Mouse (Mus musculus) heart, embryonic 16.5 days (tissue): ENCODE data around the gene Art4. TPM values are rescaled to one million over a fixed set of nuclear protein-coding genes. Genes with fewer than 3 reads are reported as not detected.

Source experiments
- ATAC-seq: fragments of 200-750 bp; cut with Nextera tagmentation; replicated peaks from 2 replicates; pipeline ENCODE4 v1.8.0; 2017; ENCODE audit warnings: moderate number of reproducible peaks; ENCODE audit not compliant: insufficient read depth, low FRiP score; ENCODE audit errors: extremely low read depth
- H3K27ac ChIP-seq: fragments of 300-500 bp; sonication (generic); 2 replicates; pipeline ENCODE4 v1.5.1; 2014; ENCODE audit warnings: mild to moderate bottlenecking, low read length, control low read depth, moderate library complexity
- H3K27me3 ChIP-seq: fragments of 300-500 bp; sonication (generic); 2 replicates; pipeline ENCODE4 v1.6.1; 2014; ENCODE audit warnings: low read length, mixed read lengths; ENCODE audit not compliant: control insufficient read depth, insufficient read depth
- H3K36me3 ChIP-seq: fragments of 300-500 bp; sonication (generic); 2 replicates; pipeline ENCODE4 v1.6.1; 2014; ENCODE audit not compliant: control insufficient read depth, insufficient read depth
- H3K4me1 ChIP-seq: fragments of 300-500 bp; sonication (generic); 2 replicates; pipeline ENCODE4 v1.6.1; 2014; ENCODE audit warnings: low read length, mixed read lengths; ENCODE audit not compliant: control insufficient read depth, insufficient read depth
- H3K4me2 ChIP-seq: fragments of 300-500 bp; sonication (generic); 2 replicates; pipeline ENCODE4 v1.6.1; 2014; ENCODE audit warnings: low read depth, mild to moderate bottlenecking, control low read depth, low read length
- H3K4me3 ChIP-seq: fragments of 300-500 bp; sonication (generic); 2 replicates; pipeline ENCODE4 v1.5.1; 2014; ENCODE audit warnings: mild to moderate bottlenecking, control low read depth, low read length
- H3K9ac ChIP-seq: fragments of 300-500 bp; sonication (generic); 2 replicates; pipeline ENCODE4 v1.6.1; 2014; ENCODE audit warnings: low read length, control low read depth
- H3K9me3 ChIP-seq: fragments of 300-500 bp; sonication (generic); replicated peaks from 2 replicates; pipeline ENCODE4 v1.6.1; 2016; ENCODE audit warnings: low read length; ENCODE audit not compliant: control insufficient read depth
- WGBS: fragments of 180-500 bp; shearing (Covaris S2); extraction: QIAGEN DNeasy Blood & Tissue Kit; methylation state at CpG from one replicate; pipeline ENCODE4 v1.1.7; 2014; 5-methylcytosine and 5-hydroxymethylcytosine counted together
- polyA plus RNA-seq: library from polyadenylated mRNA; unstranded; fragments of >200 nt; fragmentation: Nextera tagmentation; extraction: Ambion mirVana; gene quantifications from 2 replicates; pipeline ENCODE4 v1.2.1, GENCODE M21; 2015

Gene Art4
- 11.6 and 13.6 TPM in 2 replicates for polyA plus RNA-seq

DNA sequence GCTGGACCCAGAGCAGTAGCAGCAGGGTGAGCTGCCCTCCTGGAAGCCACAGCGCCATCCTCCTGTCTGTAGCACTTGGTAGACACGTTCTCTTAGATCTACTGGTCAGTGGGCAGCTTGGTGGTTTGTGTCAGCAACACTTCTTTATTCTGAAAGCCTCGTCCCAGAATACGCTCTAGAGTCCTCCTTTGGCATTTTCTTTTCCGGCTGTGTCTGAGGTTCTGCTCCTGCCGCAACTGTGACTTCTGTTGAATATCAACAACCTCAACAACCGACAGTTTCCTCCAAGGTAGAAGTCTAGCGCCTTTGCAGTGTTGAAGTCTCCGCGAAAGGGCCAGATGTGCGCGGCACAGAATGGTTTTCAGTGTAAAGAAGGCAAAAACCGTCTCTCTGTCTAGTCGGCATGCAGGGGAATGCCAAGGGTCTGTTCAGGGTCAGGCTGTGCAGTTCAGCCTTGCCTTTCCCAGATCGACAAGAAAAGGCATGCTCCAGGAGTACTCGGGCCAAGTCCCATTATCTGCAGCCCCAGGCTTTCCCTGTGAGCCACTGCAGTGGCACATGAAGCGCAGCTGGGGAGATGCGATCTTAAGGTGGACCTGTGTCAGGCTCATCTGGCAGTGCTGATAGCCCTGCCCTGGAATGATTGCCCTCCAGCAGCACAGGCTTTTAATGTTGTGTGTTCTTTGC lies at the start of gene Art4:
Gene Art4 (minus strand): TSS at position 548 of the 687 bp plus-strand sequence.
- Histone ChIP-seq H3K4me2 (peak within 1 kb of the TSS; percentile 67), H3K27ac (peak within 1 kb of the TSS; percentile 95), H3K4me1 (peaks cover 47% of the 10 kb centered on the region), H3K27me3 (no peaks in the 10 kb centered on the region), H3K9me3 (no peaks in the 10 kb centered on the region), H3K36me3 (no peaks in the 10 kb centered on the region), H3K4me3 (peak within 1 kb of the TSS; percentile 46), H3K9ac (peak within 1 kb of the TSS; percentile 76)
- 12% methylated on average over 18 of the region's 18 CpGs for WGBS
- ATAC-seq, result peak; percentile 57

GRCm38 (mm10) chr6:136906937-136907293 lies 49.4 kb upstream of the Art4 start:
- Histone ChIP-seq H3K27ac (no peak overlapping the region), H3K4me3 (no peak overlapping the region), H3K4me2 (no peak overlapping the region), H3K9ac (no peak overlapping the region), H3K9me3 (no peaks in the 10 kb centered on the region), H3K4me1 (peaks cover 12% of the 10 kb centered on the region), H3K36me3 (no peaks in the 10 kb centered on the region), H3K27me3 (no peaks in the 10 kb centered on the region)
- WGBS, result 71% methylated on average over 10 of the region's 10 CpGs
- ATAC-seq, result no peak

DNA sequence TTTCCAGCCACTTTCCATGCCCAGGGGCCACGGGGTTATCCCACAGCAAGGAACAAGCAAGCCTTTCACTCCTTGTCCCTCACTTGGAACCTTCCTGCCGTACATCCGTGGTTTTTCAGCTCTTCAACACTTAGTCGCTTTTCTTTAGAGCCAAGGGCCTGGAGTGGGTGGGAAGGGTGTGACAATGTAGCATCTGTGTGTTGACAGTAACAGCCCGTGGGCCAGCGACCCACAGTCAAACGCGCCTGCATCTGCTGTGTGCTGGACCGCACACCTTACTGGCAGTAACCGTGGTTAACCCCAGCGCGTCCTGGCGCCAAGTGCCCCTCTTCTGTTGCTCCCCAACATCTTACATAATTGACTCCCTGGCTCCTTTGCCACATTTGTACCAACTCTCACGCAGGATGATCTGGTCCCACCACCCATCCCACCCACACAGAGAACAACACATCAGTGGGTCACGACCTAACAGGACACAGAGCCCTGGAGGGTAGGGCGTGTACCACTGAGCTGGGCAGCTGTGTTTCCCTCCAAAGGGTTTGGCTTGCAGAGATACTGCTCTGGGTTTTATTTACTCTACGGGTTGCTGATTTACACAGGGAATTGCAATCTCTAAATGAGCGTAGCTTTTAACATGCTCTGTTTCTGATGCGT lies 48.9 kb upstream of the Art4 start:
- no peak overlapping the region for H3K4me2 ChIP-seq
- ATAC-seq, result no peak
- no peak overlapping the region for H3K9ac ChIP-seq
- WGBS, result 69% methylated on average over 19 of the region's 19 CpGs
- H3K27ac ChIP-seq, result no peak overlapping the region
- no peaks in the 10 kb centered on the region for H3K27me3 ChIP-seq
- no peaks in the 10 kb centered on the region for H3K36me3 ChIP-seq
- H3K4me3 ChIP-seq, result no peak overlapping the region
- peaks cover 12% of the 10 kb centered on the region for H3K4me1 ChIP-seq
- no peaks in the 10 kb centered on the region for H3K9me3 ChIP-seq

DNA sequence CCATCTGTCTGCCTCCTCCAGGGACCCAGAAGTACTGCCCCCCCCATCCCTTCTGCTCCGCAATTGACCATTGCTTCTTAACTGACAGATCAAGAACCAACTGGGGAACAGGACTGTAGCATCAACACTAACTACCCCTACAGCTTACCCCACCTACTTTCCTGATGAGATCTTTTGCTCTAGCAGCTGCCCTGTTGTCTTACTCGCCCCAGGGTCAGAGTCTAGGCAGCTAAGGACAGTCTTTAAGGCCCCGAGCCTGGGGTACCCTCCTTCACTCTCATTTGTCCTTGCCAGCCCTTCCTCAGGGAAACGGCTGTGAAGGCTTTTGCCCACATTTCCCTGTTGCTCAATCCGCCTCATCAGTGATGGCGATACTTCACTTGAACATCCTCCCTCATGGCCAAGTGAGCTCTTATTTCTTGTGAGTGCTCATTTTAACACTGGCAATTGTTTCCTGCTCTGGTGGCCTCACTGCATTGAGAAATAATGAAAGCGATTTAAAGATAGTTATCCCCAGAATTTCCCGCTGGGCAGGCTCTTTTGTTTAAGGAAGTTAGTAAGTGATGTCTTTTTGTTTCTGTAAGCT lies 46.4 kb upstream of the Art4 start:
- peaks cover 7% of the 10 kb centered on the region; the same call in 1 of the 2 replicates for H3K4me1 ChIP-seq
- H3K27ac ChIP-seq, result no peak overlapping the region
- H3K36me3 ChIP-seq, result no peaks in the 10 kb centered on the region
- no peak for ATAC-seq
- no peaks in the 10 kb centered on the region for H3K27me3 ChIP-seq
- WGBS, result 62% methylated on average over 8 of the region's 8 CpGs
- H3K9me3 ChIP-seq, result peaks cover 2% of the 10 kb centered on the region; the same call in 1 of the 2 replicates
- H3K4me3 ChIP-seq, result no peak overlapping the region
- H3K4me2 ChIP-seq, result no peak overlapping the region
- no peak overlapping the region for H3K9ac ChIP-seq

DNA sequence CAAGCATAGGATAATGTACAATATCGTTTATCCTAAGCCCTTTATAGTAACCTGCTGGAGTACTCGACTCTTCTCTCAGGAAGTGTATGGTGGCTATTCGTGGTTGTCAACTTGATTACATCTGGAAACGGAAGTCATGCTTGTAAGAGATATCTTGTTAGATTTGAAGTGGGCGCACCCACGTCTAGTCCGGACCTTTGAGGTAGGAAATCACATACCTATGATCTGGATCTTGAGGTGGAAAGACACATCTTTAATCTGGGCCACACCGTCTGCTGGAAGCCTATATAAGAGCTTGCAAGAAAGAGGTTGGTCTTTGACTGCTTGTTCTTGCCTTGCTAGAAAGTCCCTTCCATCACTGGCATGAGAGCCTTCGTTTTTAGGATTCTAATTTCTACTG lies 45.0 kb upstream of the Art4 start:
- no peak for ATAC-seq
- peaks cover 17% of the 10 kb centered on the region for H3K4me1 ChIP-seq
- H3K36me3 ChIP-seq, result no peaks in the 10 kb centered on the region
- H3K4me2 ChIP-seq, result no peak overlapping the region
- no peak overlapping the region for H3K9ac ChIP-seq
- no peaks in the 10 kb centered on the region for H3K27me3 ChIP-seq
- 79% methylated on average over 9 of the region's 9 CpGs for WGBS
- peaks cover 2% of the 10 kb centered on the region; the same call in 1 of the 2 replicates for H3K9me3 ChIP-seq
- H3K4me3 ChIP-seq, result no peak overlapping the region
- H3K27ac ChIP-seq, result no peak overlapping the region

DNA sequence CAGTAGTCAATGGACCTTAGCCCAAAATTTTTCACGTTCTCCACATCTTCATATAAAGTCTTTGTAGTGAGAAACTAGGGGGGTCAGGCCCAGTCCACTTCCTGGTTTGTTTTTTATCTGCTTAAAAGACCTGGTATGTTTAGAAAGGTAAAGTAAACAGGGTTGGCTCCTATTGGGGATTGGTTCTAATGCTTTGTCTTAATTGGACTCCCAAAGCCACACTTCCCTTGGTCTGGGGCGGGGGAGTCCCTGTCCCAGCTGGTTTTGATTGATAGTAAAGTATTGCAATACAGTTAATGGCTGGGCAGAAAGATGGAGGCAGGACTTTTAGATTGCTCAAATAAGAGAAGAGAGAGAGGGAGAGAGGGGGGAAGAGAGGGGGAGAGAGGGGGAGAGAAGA lies 43.5 kb upstream of the Art4 start:
- ATAC-seq, result no peak
- no peak overlapping the region for H3K4me3 ChIP-seq
- no peaks in the 10 kb centered on the region for H3K36me3 ChIP-seq
- H3K4me1 ChIP-seq, result peaks cover 17% of the 10 kb centered on the region
- H3K27me3 ChIP-seq, result no peaks in the 10 kb centered on the region
- H3K4me2 ChIP-seq, result no peak overlapping the region
- no peak overlapping the region for H3K9ac ChIP-seq
- no peak overlapping the region for H3K27ac ChIP-seq
- WGBS, result 58% methylated on average over 2 of the region's 2 CpGs
- H3K9me3 ChIP-seq, result peaks cover 2% of the 10 kb centered on the region; the same call in 1 of the 2 replicates

DNA sequence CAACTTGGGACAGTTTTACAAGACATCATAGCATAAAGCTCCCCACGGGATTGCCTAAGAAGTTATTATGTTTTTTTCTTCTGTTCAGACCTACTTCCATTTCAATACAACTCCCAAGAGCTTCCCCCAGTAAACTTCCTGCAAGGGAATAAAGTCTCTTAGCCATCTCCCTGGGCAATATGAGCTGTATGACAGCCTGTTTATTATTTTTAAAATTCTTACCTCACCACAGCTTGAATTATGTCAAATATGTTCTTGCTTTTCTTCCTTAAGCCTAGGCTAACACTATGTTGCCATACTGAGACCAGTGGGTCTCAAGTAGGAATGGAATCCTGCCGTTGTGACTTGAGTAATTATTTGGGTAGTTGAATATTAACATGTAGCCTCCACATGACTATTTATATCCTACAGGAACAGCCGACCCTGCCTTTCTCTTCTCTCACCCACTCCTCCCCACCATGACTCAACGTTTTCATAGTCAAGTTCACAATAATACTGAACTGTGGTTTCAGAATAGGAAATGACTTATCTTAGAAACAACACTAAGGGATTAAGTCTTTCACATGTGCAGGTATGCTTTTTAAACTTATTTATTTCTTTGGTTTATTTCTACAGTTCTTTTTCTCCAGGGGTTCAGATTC lies 43.0 kb upstream of the Art4 start:
- no peak overlapping the region for H3K4me3 ChIP-seq
- H3K4me1 ChIP-seq, result peaks cover 17% of the 10 kb centered on the region
- ATAC-seq, result no peak
- H3K36me3 ChIP-seq, result no peaks in the 10 kb centered on the region
- no peak overlapping the region for H3K9ac ChIP-seq
- no peaks in the 10 kb centered on the region for H3K27me3 ChIP-seq
- no peak overlapping the region; the same call in 1 of the 2 replicates for H3K27ac ChIP-seq
- WGBS, result 41% methylated on average over 4 of the region's 4 CpGs
- peaks cover 2% of the 10 kb centered on the region; the same call in 1 of the 2 replicates for H3K9me3 ChIP-seq
- no peak overlapping the region for H3K4me2 ChIP-seq

DNA sequence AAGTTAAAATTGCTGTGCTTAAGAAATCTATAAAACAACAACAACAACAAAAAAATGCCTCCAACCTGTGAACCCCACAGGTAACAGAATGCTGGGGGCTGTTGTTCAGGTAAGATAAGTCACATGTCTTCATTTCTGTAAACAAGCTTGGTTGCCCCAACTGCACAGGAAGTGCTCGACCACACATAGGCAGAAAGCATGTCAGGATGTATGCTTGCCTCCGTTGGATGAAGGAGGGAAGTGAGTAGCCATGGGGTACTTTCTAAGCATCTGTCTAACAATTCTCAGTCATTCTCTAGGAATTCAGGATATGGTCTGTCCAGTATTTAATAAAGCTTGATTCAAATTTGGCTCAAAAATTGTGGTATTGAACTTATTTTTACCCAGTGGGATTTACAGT lies 41.4 kb upstream of the Art4 start:
- Histone ChIP-seq H3K9ac (no peak overlapping the region), H3K4me1 (peaks cover 14% of the 10 kb centered on the region), H3K27me3 (no peaks in the 10 kb centered on the region), H3K4me2 (no peak overlapping the region), H3K36me3 (no peaks in the 10 kb centered on the region), H3K9me3 (peaks cover 2% of the 10 kb centered on the region; the same call in 1 of the 2 replicates), H3K4me3 (no peak overlapping the region), H3K27ac (peak overlapping the region; percentile 52)
- WGBS, result 54% methylated on average over 2 of the region's 2 CpGs
- no peak for ATAC-seq
